Mouse (Mus musculus) brown adipose tissue, adult 24 weeks (tissue): ENCODE results near the gene Nek1. TPM values are rescaled to one million over a fixed set of nuclear protein-coding genes. Genes with fewer than 3 reads are reported as not detected.

Experiments used
- H3K27ac ChIP-seq: fragments of 200-500 bp; replicated peaks from 2 replicates; pipeline ENCODE4 v1.5.1; 2012; ENCODE audit warnings: low read depth, mild to moderate bottlenecking, low read length
- H3K4me1 ChIP-seq: fragments of 200-500 bp; 2 replicates; pipeline ENCODE4 v1.6.1; 2012; ENCODE audit warnings: low read length, mixed read lengths; ENCODE audit not compliant: control insufficient read depth, insufficient read depth, insufficient read length
- H3K4me3 ChIP-seq: fragments of 200-500 bp; 2 replicates; pipeline ENCODE4 v1.5.1; 2012; ENCODE audit warnings: low read depth, mild to moderate bottlenecking, low read length, moderate library complexity; ENCODE audit not compliant: insufficient read depth
- polyA plus RNA-seq: library from polyadenylated mRNA; stranded (reverse); fragments of >200 nt; gene quantifications from 2 replicates; pipeline ENCODE4 v1.2.4, GENCODE M21; 2012; ENCODE audit not compliant: missing spikeins, insufficient read depth, insufficient read length

Nek1 gene
- 4.9 and 6.2 TPM in 2 replicates for polyA plus RNA-seq

- H3K4me3 ChIP-seq: peak within 1 kb of the TSS; percentile 90
- H3K4me1 ChIP-seq: no peaks in the 10 kb centered on the region
Observed at GRCm38 (mm10) chr8:60992910-60993638, at the start of gene Nek1. Gene Nek1 (plus strand): TSS chr8:60993195.

DNA sequence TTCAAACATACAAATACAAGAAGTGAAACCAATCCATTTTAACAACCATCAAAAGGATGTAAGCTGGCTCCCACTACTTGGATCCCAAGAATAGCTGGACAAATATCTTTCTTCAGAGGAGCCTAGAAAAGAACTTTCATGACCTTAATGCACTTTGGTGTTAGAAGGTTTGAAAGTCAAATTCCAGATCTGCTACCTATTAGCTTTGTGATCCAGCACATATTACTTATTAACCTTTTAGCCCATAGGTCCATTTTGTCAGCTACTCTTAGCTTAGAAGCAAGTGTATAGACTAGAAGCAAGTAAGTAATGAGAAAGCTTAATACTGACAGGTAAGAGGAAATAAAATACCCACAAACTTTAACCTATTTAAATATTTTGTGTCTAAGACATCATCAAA lies 45.5 kb upstream of the Nek1 start:
- Histone ChIP-seq H3K27ac (no peak overlapping the region), H3K4me3 (no peak overlapping the region), H3K4me1 (no peaks in the 10 kb centered on the region)

More at GRCm38 (mm10) chr8:60992910-60993638, at the start of gene Nek1:
- peak within 1 kb of the TSS; percentile 75 for H3K27ac ChIP-seq

- no peaks in the 10 kb centered on the region for H3K4me1 ChIP-seq
- no peak overlapping the region for H3K4me3 ChIP-seq
- no peak overlapping the region for H3K27ac ChIP-seq
Observed at GRCm38 (mm10) chr8:60949859-60950258, 43.1 kb upstream of the Nek1 start.

DNA sequence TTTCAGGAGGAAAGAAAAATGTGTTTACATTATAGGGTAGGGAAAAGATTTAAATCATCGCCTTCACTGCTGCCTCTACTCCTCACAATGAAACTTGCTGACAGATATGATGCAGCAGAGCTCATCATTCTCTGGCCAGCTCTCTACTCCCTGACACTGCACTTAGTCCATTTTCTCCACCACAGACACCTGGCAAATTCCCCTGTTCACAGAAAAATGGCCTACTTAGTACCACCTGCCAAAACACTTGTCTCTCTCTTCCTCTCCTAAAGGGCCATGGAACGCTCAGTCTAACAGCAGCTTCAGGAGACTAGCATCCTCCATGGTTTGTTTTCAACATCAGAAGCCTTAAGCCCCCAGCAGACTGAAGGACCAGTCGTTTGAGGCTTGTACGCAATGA lies 41.7 kb upstream of the Nek1 start:
- Histone ChIP-seq H3K4me1 (no peaks in the 10 kb centered on the region), H3K4me3 (no peak overlapping the region), H3K27ac (no peak overlapping the region)

- Histone ChIP-seq H3K4me1 (no peaks in the 10 kb centered on the region), H3K4me3 (no peak overlapping the region), H3K27ac (no peak overlapping the region)
Observed at GRCm38 (mm10) chr8:60951757-60952156, 41.2 kb upstream of the Nek1 start.

DNA sequence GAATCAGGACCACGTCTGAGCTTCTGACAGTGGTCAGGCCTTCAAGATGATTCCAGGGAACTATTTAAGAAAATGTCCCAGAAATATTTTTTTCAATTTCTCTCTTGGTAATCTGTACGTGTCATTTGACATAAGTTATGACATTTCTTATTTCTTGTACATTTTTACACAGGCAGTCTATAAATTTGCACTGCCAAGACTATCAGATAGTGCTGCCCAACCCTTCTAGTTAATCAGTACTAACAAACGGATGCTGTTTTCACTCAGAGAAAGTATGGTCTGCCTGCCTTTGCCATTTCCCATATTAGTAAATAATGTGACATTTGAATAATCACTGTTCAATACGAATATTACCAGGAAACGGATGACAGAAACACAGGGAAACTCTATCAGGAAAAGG lies 40.2 kb upstream of the Nek1 start:
- H3K27ac ChIP-seq: no peak overlapping the region
- H3K4me3 ChIP-seq: no peak overlapping the region
- no peaks in the 10 kb centered on the region for H3K4me1 ChIP-seq

GRCm38 (mm10) chr8:60954281-60955014 lies 38.5 kb upstream of the Nek1 start:
- peak overlapping the region; percentile 40 for H3K4me3 ChIP-seq
- H3K27ac ChIP-seq: peak overlapping the region; percentile 30
- H3K4me1 ChIP-seq: no peaks in the 10 kb centered on the region

GRCm38 (mm10) chr8:60956847-60957246 lies 36.1 kb upstream of the Nek1 start:
- H3K4me1 ChIP-seq: no peaks in the 10 kb centered on the region
- no peak overlapping the region for H3K4me3 ChIP-seq

GRCm38 (mm10) chr8:60962763-60963162 lies 30.2 kb upstream of the Nek1 start:
- Histone ChIP-seq H3K4me1 (no peaks in the 10 kb centered on the region), H3K4me3 (no peak overlapping the region), H3K27ac (no peak overlapping the region)

More at GRCm38 (mm10) chr8:60956847-60957246, 36.1 kb upstream of the Nek1 start:
- no peak overlapping the region for H3K27ac ChIP-seq

DNA sequence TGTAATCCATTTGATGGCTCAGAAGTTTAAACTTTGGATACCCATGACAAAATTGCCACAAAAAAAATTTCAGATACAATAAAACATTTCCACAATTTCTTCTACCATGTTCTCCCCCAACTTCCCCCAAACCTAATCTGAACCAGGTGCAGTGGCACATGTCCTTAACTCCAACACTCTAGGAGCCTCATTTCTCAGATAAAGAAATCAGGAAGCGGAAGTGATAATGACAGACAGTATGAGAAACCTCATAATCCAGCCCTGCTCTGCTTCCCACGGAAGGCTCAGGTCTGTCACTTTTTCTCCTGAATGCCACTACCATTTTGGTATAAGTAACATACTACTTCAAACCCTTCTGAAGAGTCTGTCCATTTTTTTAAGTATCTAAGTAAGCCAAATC lies 29.1 kb upstream of the Nek1 start:
- Histone ChIP-seq H3K27ac (no peak overlapping the region), H3K4me1 (no peaks in the 10 kb centered on the region), H3K4me3 (no peak overlapping the region)

GRCm38 (mm10) chr8:60964518-60964917 lies 28.5 kb upstream of the Nek1 start:
- H3K27ac ChIP-seq: no peak overlapping the region
- no peaks in the 10 kb centered on the region for H3K4me1 ChIP-seq
- H3K4me3 ChIP-seq: no peak overlapping the region

GRCm38 (mm10) chr8:60965306-60965705 lies 27.7 kb upstream of the Nek1 start:
- Histone ChIP-seq H3K4me1 (no peaks in the 10 kb centered on the region), H3K27ac (no peak overlapping the region), H3K4me3 (no peak overlapping the region)

GRCm38 (mm10) chr8:60965741-60966140 lies 27.3 kb upstream of the Nek1 start:
- Histone ChIP-seq H3K27ac (no peak overlapping the region), H3K4me1 (no peaks in the 10 kb centered on the region), H3K4me3 (no peak overlapping the region)

GRCm38 (mm10) chr8:60969091-60969490 lies 23.9 kb upstream of the Nek1 start:
- Histone ChIP-seq H3K4me3 (no peak overlapping the region), H3K27ac (no peak overlapping the region), H3K4me1 (peaks cover 7% of the 10 kb centered on the region)

DNA sequence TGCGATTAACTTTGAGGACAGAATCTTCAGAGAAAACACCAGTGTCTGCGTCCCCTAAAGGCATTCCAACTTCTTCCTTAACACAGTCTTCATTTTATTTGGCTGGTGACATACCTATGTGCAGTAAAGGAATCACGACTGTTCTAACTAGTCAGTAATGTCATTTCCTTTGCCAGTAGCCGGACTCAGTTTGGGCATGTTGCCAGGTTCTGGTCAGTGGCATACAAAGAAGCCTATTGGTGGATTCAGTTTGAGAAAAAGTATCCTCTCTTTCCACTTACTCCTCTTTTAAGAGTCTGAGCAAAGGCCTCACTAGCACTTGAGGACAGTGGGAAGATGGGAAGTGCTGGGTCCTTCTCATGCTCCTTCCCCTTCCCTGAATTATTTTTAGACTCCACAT lies 21.2 kb upstream of the Nek1 start:
- H3K27ac ChIP-seq: no peak overlapping the region

GRCm38 (mm10) chr8:60973448-60973847 lies 19.5 kb upstream of the Nek1 start:
- Histone ChIP-seq H3K4me3 (no peak overlapping the region), H3K27ac (no peak overlapping the region), H3K4me1 (peaks cover 7% of the 10 kb centered on the region)

More for the DNA sequence above, 21.2 kb upstream of the Nek1 start:
- Histone ChIP-seq H3K4me3 (no peak overlapping the region), H3K4me1 (peaks cover 7% of the 10 kb centered on the region)
